Mouse (Mus musculus): ENCODE data around the gene C2cd5.
A peak's percentile ranks its signal among the peaks of the same experiment; 100 is the strongest.
"Not testable (repeated sequence)": the region's sequence is repeated elsewhere in the genome, so short reads cannot be mapped to it uniquely, and the experiment has no call there.

The C2cd5 gene

DNA sequence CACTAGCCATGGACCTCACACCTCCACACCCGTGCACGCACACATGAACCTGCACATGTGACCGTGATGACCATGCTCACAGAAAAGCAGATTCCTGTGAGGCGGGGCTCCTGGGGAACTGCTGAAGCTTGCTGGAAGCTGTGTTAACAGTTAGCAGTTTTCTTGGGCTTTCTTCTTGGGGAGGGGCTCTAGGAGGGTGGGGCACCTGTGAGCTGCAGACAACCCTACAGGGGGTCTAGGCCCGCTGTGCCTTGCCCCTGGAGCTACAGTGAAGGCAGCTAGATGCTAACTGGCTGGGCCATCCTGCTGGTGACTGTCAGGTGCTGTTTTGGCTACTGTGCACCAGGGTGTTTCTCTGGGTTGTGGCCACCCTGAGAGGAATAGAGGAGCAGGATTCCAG lies 91.1 kb downstream of the C2cd5 start:
- no peak for DNase-seq

DNA sequence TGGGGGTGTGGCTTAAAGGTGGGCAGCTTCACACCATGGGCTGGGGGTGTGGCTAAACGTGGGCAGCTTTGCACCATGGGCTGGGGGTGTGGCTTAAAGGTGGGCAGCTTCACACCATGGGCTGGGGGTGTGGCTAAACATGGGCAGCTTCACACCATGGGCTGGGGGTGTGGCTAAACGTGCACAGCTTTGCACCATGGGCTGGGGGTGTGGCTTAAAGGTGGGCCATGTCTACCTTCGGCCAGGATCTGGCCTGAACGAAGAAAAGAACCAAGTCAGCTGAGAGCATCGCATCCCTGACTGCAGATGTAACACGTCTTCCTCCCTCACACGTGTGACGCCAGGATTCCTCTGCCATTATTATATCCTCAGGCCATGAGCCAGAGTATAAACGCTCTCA lies 94.7 kb downstream of the C2cd5 start:
- DNase-seq, result not testable (repeated sequence)

GRCm38 (mm10) chr6:143004801-143005200 lies 95.1 kb downstream of the C2cd5 start:
- DNase-seq, result no peak

- no peak for DNase-seq
These were observed 101.5 kb downstream of the C2cd5 start for GRCm38 (mm10) chr6:142998221-142998999.

- DNase-seq, result no peak
These were observed 103.1 kb downstream of the C2cd5 start for GRCm38 (mm10) chr6:142996887-142997286.

- DNase-seq, result no peak
These were observed 104.4 kb downstream of the C2cd5 start for GRCm38 (mm10) chr6:142995567-142995966.

DNA sequence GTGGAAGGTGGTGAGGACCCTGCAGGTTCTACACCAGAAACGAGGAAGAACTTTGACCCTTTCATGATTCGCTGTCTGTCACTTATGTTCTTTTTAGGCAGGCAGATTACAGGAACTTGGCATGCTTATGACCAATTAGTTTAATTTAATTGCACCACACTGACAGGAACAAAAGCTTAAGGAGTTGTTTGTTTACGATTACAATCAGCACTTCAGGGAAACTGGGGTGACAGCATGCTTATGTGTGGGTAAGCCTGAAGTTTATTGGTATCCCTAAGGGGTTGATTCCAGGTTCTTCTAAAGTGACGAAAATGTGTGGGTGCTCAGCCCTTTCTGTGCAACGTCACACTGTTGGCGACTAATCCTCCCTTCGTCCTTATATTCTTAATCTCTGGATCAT lies 105.1 kb downstream of the C2cd5 start:
- no peak for DNase-seq

DNA sequence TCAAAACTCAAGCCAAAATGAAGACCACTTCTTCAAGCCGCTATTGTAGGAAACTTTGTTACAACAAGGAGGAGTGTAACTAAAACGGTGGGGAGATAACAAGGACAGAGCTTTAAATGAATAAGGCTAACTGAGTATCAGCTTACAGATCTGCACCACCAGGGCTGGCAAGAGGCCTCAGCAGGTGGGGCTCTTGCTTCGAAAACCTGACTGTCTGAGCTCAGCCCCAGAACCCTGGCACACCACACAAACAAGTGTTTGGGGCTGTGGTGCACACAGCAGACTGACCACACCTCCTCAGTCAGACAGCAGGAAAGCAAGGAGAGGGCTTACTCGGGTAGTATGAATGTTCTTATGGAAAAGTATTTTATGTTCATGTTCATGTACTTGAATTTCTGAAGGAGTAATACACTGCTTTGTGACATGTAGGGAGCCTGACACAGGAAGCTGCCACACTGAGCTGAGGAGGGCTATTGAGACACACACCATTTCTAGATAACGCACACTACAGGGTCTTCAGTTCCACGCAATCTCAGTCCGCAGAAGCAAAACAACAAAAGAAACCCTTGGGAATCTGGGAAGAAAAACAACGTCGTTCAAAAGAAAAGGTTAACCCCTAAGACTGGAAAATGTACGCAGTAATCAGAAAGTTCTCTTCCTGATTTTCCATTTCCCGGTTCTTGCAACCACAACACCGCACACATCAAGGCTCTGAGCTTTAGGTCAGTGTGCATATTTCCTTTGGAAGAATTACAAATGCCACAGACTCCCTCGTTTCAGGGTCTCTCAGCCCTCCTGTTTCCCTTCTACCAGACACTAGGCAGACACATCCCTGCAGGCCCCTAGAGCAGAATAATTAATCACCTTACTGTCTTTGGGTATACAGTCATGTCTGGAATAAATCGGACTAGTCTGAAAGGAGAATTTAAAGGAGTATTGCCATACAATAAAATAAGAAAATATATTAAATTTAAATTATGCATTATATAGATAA lies 105.9 kb downstream of the C2cd5 start:
- DNase-seq, result peak; percentile 32

GRCm38 (mm10) chr6:142992971-142993370 lies 107.0 kb downstream of the C2cd5 start:
- no peak for DNase-seq

GRCm38 (mm10) chr6:142992099-142992498 lies 107.8 kb downstream of the C2cd5 start:
- DNase-seq, result no peak

- no peak for DNase-seq
These were observed 108.4 kb downstream of the C2cd5 start for GRCm38 (mm10) chr6:142991391-142992059.

GRCm38 (mm10) chr6:142990516-142990915 lies 109.4 kb downstream of the C2cd5 start:
- DNase-seq, result no peak

DNA sequence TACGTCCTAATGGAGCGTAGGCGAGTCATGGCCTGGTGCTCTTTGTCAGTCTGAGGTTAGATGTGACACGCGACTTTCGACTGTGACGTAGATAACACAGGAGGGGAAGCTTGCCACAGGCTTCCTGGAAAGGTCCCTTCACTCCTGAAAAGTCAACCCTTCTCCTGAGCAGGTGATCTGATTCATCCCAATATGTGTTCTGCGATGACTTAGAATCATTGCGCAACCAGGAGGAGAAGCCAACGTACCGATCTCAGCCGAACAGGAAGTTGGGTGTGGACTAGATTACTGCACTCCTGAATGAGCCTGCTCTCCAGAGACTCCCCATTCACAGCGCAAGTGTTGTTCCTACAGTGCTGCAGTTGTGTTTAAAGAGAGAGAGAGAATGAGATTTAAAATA lies 110.4 kb downstream of the C2cd5 start:
- DNase-seq, result no peak

GRCm38 (mm10) chr6:142988753-142989152 lies 111.2 kb downstream of the C2cd5 start:
- peak; percentile 61 for DNase-seq

GRCm38 (mm10) chr6:142988231-142988630 lies 111.7 kb downstream of the C2cd5 start:
- no peak for DNase-seq

- no peak for DNase-seq
These were observed 112.3 kb downstream of the C2cd5 start for GRCm38 (mm10) chr6:142987616-142988015.

DNA sequence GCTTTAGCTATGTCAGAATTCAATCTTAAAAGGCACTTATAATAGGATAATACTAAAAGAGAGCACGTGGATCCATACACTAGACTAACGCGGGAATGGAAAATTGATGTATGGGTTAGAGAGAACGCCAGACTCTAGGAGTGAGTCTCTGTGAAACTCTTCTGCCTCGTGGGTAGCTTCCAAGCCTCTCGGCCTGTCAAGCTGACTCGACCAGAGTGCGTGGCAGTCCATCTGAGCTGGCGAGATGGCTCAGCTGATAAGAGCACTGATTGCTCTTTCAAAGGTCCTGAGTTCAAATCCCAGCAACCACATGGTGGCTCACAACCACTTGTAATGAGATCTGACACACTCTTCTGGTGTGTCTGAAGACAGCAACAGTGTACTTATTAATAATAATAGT lies 113.2 kb downstream of the C2cd5 start:
- not testable (repeated sequence) for DNase-seq

GRCm38 (mm10) chr6:142985561-142986238 lies 114.2 kb downstream of the C2cd5 start:
- not testable (repeated sequence) for DNase-seq

- peak; percentile 51 for DNase-seq
These were observed 120.0 kb downstream of the C2cd5 start for GRCm38 (mm10) chr6:142979665-142980660.

DNA sequence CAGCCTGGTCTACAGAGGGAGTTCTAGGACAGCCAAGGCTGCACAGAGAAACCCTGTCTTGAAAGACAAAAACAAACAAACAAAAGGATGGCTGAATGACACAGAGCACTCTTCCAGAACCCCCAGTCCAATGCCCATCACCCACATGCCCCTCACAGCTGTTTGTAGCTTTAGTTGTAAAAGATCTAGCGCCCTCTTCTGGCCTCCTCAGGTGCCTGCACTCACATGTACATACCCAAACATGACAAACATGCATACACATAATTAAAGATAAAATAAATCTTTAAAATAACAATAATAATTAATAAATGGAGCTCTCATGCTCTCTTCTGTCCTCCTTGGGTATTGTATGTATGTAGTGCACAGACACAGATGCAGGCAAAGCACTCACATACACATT lies 122.7 kb downstream of the C2cd5 start:
- DNase-seq, result no peak

GRCm38 (mm10) chr6:142973289-142973688 lies 126.7 kb downstream of the C2cd5 start:
- no peak for DNase-seq

All from embryo, embryonic 11 days (tissue).